Mouse (Mus musculus): ENCODE results near the gene Pakap.

Gene Pakap

DNA sequence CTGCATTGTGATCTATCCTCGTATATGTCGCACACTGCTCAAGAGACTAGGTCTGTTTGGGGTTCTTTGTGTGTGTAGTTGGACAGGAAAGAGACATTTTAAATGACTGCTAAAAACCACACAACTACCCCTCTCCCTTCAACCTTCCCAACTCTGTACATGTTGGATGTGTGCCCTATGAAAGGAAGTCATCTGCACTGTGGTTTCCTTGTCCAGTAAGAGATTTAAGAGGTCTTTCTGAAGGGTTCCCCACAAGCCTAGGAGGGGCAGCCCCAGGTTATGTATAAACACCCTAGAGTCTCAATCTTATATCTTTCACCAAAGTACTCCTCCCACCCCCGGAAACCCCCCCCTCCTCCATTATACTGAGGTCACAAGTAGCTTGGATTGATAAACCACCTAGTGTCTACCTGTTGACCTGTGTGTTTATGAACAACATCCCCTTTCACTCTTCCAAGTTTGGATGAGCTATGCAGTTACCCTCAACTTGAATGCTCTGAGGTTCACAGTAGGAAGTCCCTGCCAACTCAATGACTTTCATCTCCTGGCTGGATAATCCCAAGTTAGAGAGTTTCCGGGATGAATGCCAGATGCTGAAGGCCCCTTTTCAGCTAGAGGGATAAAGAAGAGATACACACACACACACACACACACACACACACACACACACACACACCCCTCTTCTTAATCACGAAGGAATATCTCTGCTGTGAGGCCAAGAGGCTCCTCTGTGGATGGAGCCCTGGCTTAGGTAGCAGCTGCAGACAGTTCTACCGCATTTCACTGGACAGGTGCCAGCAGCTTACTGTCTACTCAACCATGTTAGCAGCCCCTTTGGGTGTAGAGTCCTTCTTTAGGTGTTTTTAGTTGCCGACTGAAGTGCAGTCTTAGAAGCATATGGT, 315.8 kb downstream of the Pakap start:
- WGBS, result 58% methylated on average over 7 of the region's 7 CpGs

DNA sequence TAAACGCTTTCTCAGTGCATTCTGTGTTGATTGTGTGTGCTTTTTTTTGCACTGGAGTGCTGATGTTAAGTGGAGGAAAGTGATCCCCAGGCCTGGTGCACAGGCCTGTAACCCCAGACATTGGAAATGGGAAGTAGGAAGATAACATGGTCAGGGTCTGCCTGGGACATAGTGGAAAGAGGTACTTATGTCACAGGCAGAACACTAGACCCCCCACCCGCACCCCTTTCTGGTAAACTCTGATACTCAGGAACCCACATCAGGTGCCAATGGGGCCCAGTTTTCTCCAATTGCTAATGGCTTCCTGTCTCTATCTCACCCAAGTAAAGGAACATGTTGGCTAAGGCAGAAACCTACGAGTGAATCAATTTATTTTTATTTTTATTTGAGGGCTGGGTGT, 316.5 kb downstream of the Pakap start:
- WGBS, result 76% methylated on average over 3 of the region's 3 CpGs

DNA sequence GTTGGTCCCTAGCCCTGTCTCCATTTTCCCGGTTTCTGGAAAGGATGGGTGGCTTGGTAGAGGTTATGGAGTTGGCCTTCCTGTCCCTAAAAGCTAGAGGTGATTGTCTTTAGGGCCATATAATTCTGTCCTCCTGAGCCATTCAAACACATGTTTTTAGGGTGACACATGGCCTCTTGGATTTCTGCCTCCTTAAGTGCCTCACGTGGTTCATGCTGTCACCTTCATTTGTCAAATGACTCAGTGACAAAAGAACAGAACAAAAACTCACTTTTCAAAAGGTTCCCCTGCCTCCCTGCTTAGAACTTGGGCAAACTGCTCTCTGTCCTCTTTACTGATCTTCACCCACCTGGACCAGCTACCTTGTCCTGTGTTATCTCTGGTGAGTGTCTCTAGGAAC, 317.2 kb downstream of the Pakap start:
- 85% methylated on average over 2 of the region's 2 CpGs for WGBS

DNA sequence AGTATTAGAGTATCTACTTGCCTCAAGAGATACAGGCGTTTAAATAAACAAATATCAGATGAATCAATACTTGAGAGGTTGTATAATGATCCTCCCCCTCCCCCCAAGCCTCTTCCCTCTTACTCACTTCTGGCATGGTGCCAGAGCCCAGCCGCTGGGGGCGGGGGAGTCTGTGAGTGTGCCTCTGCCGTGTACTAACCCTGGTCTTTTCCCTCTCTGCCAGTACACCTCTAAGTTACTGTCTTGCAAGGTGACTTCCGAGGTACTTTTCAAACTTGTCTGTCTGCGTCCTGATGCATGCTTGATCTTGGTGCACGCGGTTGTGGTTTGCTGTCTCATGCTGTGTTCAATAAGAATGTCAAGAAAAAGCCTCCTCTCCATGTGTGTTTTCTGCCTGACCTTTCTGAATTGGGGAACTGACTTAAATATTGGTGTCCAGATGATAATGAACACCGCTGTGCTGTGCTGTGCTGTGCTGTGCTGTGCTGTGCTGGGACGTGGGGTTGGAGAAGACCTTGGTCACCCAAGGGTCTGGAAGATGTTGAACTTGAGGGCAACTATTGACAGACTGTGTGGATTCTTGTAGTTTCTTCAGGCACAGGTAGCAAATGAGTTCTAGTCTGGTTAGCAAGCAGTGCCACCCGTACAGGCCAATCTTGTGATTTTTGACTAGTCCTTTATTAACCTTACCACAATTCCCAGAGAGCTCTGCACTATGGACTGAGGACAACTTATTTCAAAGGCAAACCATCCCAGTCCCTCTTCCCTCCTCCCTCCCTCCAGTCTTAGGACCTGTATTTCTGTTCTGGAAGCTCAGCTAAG, 318.3 kb downstream of the Pakap start:
- WGBS, result 58% methylated on average over 11 of the region's 11 CpGs

DNA sequence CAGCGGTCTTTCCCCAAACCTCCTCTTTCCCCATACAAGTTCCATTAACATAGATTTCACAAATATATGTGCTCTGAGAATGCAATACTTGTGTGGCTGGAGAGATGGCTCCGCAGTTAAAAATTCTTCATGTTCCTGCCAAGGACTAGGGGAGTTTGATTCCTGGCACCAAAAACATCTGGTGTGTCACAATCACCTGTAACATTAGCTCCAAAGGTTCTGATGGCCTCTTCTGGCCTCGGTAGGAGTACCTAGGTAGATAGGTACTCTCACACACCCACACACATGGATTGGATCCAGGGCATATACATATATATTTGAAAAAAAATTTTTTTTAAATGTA, 318.9 kb downstream of the Pakap start:
- WGBS, result 89% methylated on average over 3 of the region's 3 CpGs

DNA sequence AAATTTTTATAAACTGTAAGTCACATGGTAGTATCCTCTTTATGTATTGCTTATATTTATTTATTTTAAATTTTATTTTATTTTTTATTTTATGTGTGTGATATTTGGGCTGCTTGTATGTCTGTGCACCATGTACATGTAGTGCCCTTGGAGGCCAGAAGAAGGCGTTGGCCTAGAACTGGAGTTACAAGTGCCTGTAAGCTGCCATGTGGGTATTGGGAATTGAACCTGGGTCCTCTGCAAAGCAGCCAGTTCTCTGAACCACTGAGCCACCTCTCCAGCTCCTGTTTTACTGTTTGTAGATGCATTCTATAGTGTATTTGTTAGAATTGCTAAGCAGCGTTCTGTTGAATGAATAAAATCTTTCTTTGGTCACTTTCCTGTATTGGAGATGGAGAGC, 320.3 kb downstream of the Pakap start:
- WGBS, result 92% methylated on average over 2 of the region's 2 CpGs

DNA sequence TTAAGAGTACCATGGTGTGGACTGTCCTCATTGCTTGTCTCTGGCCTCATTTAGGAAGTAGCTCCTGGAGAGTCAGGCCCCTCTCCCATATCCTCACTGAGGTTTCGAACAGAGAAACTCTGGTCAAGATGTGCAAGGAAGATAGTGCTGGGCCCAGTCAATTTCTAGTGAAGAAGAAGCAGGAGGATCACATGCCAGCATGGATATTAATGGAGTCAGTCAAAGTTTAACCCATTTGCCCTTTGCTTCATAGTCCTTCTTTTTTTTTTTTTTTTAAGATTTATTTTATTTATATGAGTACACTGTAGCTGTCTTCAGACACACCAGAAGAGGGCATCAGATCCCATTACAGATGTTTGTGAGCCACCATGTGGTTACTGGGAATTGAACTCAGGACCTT, 321.0 kb downstream of the Pakap start:
- WGBS, result 91% methylated on average over 1 of the region's 1 CpGs

DNA sequence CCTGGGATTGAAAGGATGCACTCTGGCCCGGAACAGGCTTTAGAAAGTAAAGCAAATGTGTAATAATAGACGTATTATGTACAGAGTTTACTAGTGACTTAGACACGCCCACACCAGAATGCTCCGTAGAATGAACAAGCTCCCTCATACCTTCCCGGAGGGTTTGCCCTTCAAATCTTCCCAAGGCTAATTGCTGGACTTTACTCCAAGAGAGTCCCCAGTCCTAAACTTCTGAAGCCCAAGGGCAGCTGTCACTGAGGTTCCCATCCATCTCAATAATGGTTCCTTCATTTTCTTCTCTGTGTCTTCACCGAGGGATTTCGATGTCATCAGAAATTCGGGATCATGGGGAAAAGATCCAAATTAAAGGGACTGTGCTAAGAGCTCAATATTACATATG, 321.8 kb downstream of the Pakap start:
- 86% methylated on average over 8 of the region's 8 CpGs for WGBS

DNA sequence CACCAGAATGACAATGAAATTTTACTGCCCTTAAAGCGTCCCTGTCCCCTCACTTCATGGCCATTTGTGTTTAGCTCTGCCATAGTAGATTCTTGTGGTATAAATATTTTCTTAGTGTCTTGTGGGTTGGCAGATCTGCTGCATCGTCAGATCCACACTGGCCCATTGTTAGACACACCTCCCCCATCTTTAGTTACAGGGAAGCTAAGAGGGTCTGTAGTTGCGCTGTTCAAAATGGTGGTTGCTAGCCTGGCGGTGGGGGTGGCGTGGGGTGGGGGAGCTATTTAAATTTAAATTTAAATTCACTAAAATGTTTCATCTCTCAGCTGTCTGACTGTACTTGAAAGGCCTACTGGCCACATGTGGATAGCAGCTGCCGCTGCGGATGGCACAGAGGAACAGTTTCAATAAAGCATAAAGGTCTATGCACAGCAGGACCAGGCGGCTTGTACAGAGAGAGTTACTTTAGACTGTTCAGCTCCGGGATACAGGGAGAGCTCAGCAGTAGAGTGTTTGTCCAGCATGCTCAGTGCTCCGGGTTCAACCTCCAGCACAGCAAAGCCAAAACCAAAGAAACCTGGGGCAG, 324.1 kb downstream of the Pakap start:
- 75% methylated on average over 10 of the region's 10 CpGs for WGBS

DNA sequence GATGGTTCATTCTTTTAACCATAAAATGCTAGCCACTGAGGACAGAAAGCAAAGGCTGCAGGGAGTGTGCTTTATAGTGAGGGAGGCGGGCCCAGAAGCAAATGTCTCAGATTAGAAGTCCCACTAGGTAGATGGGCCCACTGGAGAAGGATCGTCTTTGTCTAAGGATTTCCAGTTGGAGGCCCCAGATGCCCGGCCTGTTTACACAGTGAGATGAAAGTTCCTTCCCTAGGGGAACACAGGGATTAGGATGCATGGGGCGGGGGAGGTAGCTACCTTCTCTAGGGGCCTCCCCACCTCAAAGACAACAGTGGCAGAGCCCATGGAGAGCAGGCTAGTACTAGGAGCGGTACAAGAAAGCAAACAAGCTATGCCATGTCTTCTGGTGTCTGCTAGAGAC, 327.2 kb downstream of the Pakap start:
- 74% methylated on average over 5 of the region's 5 CpGs for WGBS

DNA sequence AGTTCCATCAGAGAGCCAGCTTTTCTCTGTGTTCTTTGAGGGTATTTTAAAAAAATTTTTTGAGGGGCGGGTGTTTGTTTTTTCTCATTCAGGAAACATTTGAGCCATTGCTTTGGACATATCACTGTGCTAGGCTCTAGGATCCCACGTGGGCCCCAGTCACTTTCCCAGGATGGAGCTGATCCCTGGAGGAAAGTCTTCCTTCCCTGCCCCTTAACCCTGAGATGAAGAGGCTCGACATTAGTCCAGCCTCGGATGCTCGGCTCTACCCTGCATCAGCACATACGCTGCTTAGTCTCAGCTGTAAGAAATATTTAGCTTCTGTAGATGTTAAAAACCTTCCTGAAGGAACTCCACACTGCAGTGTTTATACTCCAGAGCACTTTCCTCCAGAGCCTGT, 327.9 kb downstream of the Pakap start:
- WGBS, result 68% methylated on average over 6 of the region's 6 CpGs

DNA sequence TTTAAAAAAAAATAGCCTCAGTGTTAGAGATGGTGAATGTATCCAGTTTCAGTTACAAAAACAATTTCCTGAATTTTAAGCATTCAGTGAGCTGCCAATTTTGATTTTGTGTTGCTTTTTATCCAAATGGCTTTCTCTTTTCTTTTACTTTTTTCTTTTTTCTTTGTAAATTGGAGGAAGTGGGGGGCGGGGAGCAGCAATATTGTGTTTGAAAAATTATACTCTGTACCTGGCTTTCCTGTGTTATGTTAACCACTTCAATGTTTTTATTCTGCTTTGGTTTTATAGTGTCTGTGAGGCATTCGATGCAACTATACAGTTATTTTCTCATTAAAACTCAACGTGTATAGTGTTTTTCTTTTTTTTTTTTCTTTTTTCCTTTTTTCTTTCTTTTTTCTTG, 328.7 kb downstream of the Pakap start:
- 73% methylated on average over 3 of the region's 3 CpGs for WGBS

DNA sequence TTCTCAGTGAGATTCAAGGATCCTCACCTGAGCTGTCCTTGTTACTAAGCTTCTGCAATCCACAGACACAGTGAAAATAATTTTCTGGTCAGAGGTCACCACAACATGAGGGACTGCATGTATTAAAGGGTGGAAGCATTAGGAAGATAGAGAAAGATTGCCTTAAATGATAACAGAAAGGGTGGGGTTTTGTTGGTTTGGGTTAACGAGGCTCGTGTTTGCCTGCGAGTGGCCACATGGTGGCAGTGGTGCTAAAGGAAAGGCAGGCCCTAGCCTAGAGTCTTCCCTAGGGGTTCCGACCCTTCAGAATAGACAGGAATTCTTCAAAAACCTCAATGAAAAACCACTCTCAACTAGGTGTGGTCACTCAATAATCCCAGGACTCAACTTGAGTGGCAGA, 333.2 kb downstream of the Pakap start:
- WGBS, result 18% methylated on average over 4 of the region's 4 CpGs

DNA sequence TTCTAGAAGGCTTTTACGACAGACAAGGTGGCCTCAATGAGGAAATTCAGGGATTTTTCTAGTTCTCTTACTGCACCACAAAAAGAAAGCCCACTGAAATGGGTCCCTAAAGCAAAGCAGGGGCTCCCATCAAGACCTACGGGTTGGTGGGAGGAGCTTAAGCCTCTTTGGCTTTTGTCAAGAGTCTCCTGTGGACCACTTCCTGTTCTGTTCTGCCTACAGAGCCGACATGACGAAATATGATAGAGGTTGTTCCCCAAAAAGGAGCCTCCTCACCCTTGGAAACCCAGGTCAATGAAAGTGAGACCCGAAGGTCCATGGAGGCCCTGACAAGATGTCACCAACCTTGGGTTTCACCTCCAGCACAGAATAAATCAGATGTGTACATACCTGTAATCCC, 334.6 kb downstream of the Pakap start:
- WGBS, result 93% methylated on average over 5 of the region's 5 CpGs

DNA sequence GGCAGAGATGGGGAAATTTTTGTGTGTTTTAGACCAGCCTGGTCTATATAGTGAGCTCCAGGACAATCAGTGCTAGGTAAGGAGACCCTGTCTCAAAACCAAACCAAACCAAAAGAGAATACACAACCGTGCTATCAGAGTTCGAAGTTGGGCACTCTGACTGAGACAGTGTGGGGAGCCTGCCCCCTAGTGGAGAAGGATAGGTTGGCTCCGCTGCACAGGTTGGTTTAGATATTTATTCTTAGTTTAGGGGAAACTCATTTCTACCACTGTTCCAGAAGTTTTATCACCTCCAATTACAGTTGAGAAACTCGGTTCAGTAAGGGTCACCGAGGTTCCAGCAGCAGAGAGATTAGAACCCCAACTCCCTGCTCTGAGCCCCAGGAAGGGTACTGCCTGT, 336.2 kb downstream of the Pakap start:
- 4% methylated on average over 5 of the region's 5 CpGs for WGBS

DNA sequence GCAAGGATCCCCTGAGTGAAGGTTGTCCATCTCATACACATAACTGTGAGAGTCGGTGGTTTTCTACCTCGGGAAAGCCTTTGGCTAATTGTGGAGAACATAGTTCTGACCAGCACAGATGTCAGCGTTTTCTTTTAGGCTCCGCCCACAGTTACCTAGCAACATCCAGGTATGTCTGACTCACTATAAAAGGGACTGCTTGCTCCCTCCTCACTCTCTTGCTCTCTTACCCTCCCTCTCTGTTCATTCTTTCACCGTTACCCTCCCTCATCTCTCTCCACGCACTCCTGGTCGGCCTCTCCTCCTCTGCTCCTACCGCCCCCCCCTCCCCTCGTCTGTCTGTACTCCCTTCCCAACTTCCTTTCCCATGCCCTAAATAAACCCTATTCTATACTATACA, 336.7 kb downstream of the Pakap start:
- 33% methylated on average over 9 of the region's 9 CpGs for WGBS

DNA sequence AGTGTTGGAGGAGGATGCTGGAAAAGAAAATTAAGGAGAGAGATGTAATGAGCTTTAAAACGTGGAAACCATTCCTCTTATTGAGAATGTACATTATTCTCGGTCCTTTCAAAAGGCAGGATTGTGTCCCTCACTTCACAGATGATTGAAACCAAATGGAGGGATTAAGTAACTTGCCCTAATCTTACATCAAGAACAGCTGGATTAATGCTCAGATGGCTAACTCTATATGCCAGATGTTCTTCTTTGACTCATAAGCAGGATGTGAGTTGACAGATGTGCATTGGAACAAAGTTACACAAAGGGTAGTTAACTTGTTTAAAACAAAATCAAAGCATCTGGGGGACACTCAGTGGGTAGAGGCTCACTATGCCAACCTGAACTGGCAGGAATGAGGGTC, 338.7 kb downstream of the Pakap start:
- WGBS, result 56% methylated on average over 2 of the region's 2 CpGs

DNA sequence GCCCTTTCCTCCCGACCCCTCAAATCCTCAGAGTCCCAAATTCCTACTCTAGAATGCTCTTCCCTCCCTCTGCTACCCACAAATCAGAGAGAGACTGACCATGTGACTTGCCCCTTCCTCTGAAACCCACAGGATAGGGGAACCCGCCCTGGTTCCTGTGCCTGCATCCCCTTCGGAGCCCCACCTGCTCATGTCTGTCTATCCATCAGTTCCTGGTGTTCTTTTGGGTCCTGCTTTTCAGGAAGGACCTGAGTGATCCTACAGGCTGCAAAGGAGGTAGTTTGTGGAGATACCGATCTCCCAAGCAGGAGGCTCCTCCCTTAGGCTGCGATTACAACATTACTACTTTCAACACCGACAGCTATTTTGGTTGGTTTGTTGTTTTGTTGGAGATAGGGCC, 340.9 kb downstream of the Pakap start:
- WGBS, result 75% methylated on average over 6 of the region's 6 CpGs

DNA sequence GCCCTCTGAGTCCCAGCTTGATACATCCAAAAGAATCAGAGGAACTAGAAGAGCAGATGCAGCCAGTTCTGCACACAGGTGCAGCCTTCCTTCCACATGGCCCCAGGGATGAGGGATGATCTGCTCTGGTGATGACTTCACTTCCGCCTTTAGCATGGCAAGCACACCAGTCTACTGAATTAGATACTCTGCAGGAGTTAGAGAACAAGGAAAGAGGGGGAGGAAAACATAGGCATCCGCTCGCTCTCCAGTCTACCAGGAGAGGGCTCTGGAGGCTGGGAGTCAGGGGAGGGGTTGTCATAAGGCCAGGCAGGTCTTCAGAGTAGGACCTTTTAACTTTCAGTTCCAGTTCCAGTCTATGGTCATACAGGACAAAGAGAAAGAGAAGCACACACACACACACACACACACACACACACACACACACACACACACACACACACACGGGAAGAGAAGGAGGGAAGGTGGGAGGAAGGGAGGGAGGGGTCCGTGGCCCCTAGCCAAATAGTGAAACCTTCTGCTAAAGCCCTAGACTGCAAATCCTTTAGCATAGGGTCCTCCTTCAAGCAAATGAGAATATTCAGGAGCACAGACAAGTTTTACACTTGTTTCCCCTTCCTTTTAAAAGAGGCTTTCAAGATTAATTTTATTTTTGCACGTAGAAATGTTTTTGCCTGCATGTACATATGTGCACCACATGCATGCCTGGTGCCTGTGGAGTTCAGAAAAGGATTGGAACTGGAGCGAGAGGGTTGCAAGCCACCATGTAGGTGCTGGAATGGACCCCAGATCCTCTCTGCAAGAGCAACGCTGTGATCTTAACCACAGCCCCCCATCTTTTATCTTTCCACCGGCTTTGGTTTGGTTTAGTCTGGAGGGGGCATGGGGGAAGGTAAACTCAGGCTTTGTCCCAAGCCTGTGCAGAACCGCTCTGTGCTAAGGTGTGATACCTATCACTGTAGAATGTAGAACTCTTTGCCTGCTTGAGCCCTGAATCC, 346.5 kb downstream of the Pakap start:
- 66% methylated on average over 10 of the region's 10 CpGs for WGBS

DNA sequence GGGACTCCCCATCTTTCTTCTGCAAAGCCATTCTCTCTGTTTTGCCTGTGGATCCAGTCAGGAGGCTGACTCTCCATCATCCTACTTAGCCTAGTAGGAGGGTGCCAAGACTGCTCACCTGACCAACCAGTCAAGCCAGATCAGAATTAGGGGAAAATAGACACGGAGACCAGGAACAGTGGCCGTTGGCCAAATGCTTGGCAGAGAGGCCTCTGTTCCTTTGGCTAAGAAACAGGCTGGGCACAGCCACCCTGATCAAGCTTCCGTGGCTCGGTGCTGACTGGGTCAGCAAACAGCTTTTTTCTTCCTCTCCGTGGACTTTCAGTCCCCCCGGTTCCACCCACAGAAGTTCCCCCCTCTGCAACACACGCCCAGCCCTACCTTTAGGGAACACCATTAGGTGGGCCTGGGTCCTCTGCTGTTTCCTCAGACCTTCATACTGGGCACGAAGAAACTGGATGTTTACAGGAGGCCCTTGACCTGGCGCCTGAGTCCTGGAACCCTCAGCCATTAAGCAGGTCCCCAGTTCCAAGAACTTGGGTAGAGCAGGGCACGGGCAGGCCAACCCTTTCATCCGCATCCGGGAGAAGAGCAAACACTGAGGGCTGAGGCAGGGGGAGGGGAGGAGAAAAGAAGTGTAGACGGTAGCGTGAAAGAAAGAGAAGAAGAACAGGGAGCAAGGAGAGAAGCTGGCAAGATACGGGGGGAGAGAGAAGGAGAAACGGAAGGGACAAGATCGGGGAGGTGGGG, 347.4 kb downstream of the Pakap start:
- 52% methylated on average over 17 of the region's 17 CpGs for WGBS

DNA sequence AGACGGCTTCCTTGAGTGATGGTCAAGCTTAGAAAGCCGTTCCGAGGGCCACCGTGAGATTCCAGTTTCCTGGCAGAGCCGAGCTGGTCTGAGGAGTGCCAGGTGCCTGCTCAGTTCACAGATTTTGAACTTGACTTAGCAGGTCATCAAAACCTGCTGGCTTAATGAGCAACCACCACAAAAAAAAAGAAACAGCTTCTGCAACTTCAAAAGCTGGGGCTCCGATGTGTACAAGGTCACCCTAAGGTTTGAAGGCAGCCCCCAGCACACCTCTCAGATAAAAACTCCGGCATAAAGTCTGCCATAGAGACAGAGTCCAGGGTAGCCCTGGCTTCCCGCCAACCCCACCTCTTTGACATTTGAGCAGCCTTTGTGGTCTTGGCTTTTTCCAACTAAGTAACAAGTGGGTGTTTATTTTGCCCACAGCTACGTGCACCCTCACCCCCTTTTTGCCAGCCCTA, 348.3 kb downstream of the Pakap start, which contains the start of gene D630039A03Rik:
Gene D630039A03Rik (minus strand): TSS at position 97 of the 461 bp plus-strand sequence.
- WGBS, result 32% methylated on average over 9 of the region's 9 CpGs
